Mouse (Mus musculus) embryonic fibroblast, embryonic 13.5 days (primary cell): Measurements from ENCODE around the gene Oxsm.

Source experiments
- CTCF ChIP-seq: IDR thresholded peaks from 2 replicates; pipeline ENCODE4 v1.5.1; 2011; ENCODE audit warnings: mild to moderate bottlenecking, control low read depth, low read length, moderate library complexity, borderline replicate concordance; ENCODE audit not compliant: insufficient read depth
- POLR2A ChIP-seq: IDR thresholded peaks from 2 replicates; pipeline ENCODE4 v1.6.1; 2011; ENCODE audit warnings: low read depth, mild to moderate bottlenecking, control low read depth, low read length, moderate library complexity

DNA sequence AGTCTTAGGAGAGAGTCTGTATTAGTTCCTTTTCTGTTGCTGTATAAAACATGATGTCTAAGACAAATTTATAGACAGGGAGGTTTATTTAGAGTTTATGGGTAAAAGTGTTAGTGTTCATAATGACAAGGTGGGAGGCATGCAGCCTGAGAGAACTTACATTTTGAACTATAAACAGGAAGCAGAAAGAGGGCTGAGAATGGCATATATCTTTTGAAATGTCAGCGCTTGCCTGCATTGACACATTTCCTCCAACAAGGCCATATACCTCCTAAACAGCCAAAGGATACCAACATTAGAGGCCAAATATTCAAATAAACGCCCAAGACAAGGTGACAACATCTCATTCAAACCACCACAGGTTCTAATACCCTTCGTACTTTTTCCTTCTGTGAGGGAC, 12.3 kb upstream of the Oxsm start:
- TF ChIP-seq POLR2A (no peak), CTCF (no peak)
